Mouse (Mus musculus) heart, embryonic 10.5 days (tissue): ENCODE results near the gene Hoxa9. TPM values are rescaled to one million over a fixed set of nuclear protein-coding genes. Genes with fewer than 3 reads are reported as not detected.
A peak's percentile ranks its signal among the peaks of the same experiment; 100 is the strongest.

ENCODE experiments used
- DNase-seq: peaks from one replicate; pipeline ENCODE4 v3.0.0-alpha.2; 2017; ENCODE audit warnings: low spot score
- H3K27ac ChIP-seq: fragments of 300-500 bp; sonication (generic); 2 replicates; pipeline ENCODE4 v1.5.1; 2016; ENCODE audit warnings: mild to moderate bottlenecking
- H3K27me3 ChIP-seq: fragments of 300-500 bp; sonication (generic); 2 replicates; pipeline ENCODE4 v1.6.1; 2016; ENCODE audit warnings: mild to moderate bottlenecking; ENCODE audit not compliant: poor library complexity, insufficient read depth, severe bottlenecking
- H3K36me3 ChIP-seq: fragments of 300-500 bp; sonication (generic); 2 replicates; pipeline ENCODE4 v1.6.1; 2016; ENCODE audit warnings: mild to moderate bottlenecking, moderate library complexity
- H3K4me1 ChIP-seq: fragments of 300-500 bp; sonication (generic); 2 replicates; pipeline ENCODE4 v1.6.1; 2016; ENCODE audit warnings: mild to moderate bottlenecking
- H3K4me3 ChIP-seq: fragments of 300-500 bp; sonication (generic); 2 replicates; pipeline ENCODE4 v1.5.1; 2016; ENCODE audit warnings: mild to moderate bottlenecking, moderate library complexity
- H3K9me3 ChIP-seq: fragments of 300-500 bp; sonication (generic); 2 replicates; pipeline ENCODE4 v1.6.1; 2016; ENCODE audit warnings: mild to moderate bottlenecking, moderate library complexity
- WGBS: fragments of 180-500 bp; shearing (Covaris S2); methylation state at CpG from one replicate; pipeline ENCODE4 v1.1.7; 2016; 5-methylcytosine and 5-hydroxymethylcytosine counted together
- polyA plus RNA-seq: library from polyadenylated mRNA; unstranded; fragments of >200 nt; fragmentation: Nextera tagmentation; extraction: Ambion mirVana; gene quantifications from 2 replicates; pipeline ENCODE4 v1.2.1, GENCODE M21; 2016

Hoxa9 gene
- polyA plus RNA-seq, 1 experiment from 2014 or later: 5.6 TPM

DNA sequence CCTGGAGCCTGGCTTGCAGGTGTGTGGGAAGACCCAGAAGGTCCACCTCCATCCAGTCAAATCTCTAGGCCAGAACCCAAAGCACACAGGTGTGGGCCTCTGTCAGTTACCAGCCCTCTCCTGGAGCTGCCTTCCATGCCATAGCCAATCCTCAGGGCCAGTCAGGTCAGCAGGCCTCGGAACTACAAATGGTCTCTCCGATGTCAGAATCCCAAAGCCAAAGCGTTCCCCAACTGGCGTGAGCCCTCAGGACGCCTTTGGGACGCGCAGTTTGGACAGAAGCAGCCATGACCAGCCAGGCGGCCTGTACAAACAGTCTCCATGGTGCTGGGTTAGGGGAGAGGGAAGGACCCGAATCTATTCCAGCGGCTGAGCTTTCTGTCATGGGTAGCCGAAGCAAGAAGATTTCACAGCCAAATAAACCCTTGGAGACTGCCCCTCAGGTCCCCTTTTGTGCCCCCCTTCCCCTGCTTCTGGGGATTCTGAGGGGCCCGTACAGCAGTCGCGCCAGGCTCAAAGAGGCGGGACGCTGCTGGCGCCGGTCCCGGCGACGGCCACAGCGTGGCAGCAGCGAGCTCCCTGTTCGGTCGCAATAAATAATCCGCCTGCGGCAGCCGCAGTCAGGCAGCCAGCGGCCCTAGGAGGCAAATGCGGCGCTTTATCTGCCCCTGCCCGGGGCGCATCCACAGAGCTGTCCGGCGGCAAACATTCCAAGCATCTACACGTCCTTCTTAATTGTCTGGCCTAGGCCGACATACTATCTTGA lies 19.5 kb downstream of the Hoxa9 start:
- 1% methylated on average over 37 of the region's 37 CpGs for WGBS
- H3K4me3 ChIP-seq: peak overlapping the region; percentile 31; the same call in 1 of the 2 replicates
- peak; percentile 78 for DNase-seq
- peaks cover 30% of the 10 kb centered on the region for H3K4me1 ChIP-seq
- H3K27ac ChIP-seq: no peak overlapping the region
- peaks cover 100% of the 10 kb centered on the region for H3K27me3 ChIP-seq
- no peaks in the 10 kb centered on the region for H3K36me3 ChIP-seq
- no peaks in the 10 kb centered on the region for H3K9me3 ChIP-seq

- Histone ChIP-seq H3K4me3 (no peak overlapping the region), H3K36me3 (no peaks in the 10 kb centered on the region), H3K4me1 (peaks cover 33% of the 10 kb centered on the region), H3K27ac (no peak overlapping the region), H3K27me3 (peaks cover 100% of the 10 kb centered on the region), H3K9me3 (no peaks in the 10 kb centered on the region)
- DNase-seq: no peak
- WGBS: 7% methylated on average over 12 of the region's 12 CpGs
Observed at GRCm38 (mm10) chr6:52209685-52210046, 21.2 kb downstream of the Hoxa9 start.

DNA sequence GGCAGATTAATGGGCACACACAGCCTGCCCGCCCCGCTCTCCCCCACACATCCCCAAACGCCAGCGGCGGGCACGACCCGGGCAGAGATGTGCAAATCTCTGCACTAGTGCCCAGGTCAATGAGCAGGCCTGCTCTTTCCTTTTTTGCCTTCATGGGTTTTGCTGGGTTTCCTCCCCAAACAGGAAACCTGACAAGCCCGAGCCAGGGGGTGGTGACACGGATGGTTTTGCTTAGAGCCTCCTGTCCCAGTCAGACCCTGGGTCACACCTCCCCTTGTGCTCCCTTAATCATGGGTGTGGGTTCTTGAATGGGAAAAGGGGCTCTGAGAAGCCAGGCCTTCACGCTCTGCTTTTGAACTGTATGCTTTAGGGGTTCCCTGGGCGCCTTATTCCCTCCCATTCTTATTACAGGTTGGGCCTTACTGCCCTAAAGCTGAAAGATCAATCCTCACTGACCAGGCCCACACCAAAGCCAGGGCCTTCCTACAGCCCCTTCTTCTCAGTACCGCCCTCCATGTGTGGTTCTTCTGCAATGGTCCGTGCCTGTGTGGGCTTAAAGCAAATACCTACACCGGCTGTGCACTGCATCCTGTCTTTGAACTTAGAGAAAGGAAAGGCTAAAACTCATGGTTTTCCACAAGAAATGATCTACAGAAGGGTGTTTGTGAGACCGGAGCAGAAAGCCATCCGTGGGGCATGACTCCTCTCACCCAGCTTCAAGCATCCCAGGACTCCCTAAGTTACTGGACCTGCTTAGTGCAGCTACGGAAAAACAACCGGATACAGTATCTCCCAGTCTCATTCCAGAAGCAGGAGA lies 21.8 kb downstream of the Hoxa9 start:
- peaks cover 39% of the 10 kb centered on the region for H3K4me1 ChIP-seq
- peaks cover 100% of the 10 kb centered on the region for H3K27me3 ChIP-seq
- H3K27ac ChIP-seq: no peak overlapping the region
- no peaks in the 10 kb centered on the region for H3K36me3 ChIP-seq
- 4% methylated on average over 18 of the region's 18 CpGs for WGBS
- H3K4me3 ChIP-seq: peak overlapping the region; percentile 39
- H3K9me3 ChIP-seq: no peaks in the 10 kb centered on the region
- DNase-seq: peak; percentile 71

GRCm38 (mm10) chr6:52208072-52208867 lies 22.6 kb downstream of the Hoxa9 start, which contains the start of gene Hoxa6:
TSS of gene Hoxa6 (minus strand) at chr6:52208722.
- no peak within 1 kb of the TSS for H3K27ac ChIP-seq
- DNase-seq: peak; percentile 75
- no peaks in the 10 kb centered on the region for H3K36me3 ChIP-seq
- H3K27me3 ChIP-seq: peaks cover 100% of the 10 kb centered on the region
- peak within 1 kb of the TSS; percentile 39 for H3K4me3 ChIP-seq
- no peaks in the 10 kb centered on the region for H3K9me3 ChIP-seq
- WGBS: 1% methylated on average over 47 of the region's 47 CpGs
- peaks cover 47% of the 10 kb centered on the region for H3K4me1 ChIP-seq

- Histone ChIP-seq H3K27ac (no peak overlapping the region), H3K4me1 (peaks cover 44% of the 10 kb centered on the region), H3K9me3 (no peaks in the 10 kb centered on the region), H3K4me3 (no peak overlapping the region), H3K36me3 (no peaks in the 10 kb centered on the region), H3K27me3 (peaks cover 100% of the 10 kb centered on the region)
- no peak for DNase-seq
Observed at GRCm38 (mm10) chr6:52207684-52207976, 23.3 kb downstream of the Hoxa9 start.

GRCm38 (mm10) chr6:52206882-52207683 lies 23.8 kb downstream of the Hoxa9 start:
- WGBS: 4% methylated on average over 4 of the region's 4 CpGs
- H3K27me3 ChIP-seq: peaks cover 100% of the 10 kb centered on the region
- H3K4me1 ChIP-seq: peaks cover 42% of the 10 kb centered on the region
- H3K4me3 ChIP-seq: no peak overlapping the region
- no peaks in the 10 kb centered on the region for H3K9me3 ChIP-seq
- H3K36me3 ChIP-seq: no peaks in the 10 kb centered on the region
- no peak for DNase-seq
- H3K27ac ChIP-seq: no peak overlapping the region

- peaks cover 33% of the 10 kb centered on the region for H3K4me1 ChIP-seq
- peaks cover 100% of the 10 kb centered on the region for H3K27me3 ChIP-seq
- H3K9me3 ChIP-seq: no peaks in the 10 kb centered on the region
- peak overlapping the region; percentile 29; the same call in 1 of the 2 replicates for H3K4me3 ChIP-seq
- no peak overlapping the region; the same call in 1 of the 2 replicates for H3K27ac ChIP-seq
- 2% methylated on average over 55 of the region's 55 CpGs for WGBS
- H3K36me3 ChIP-seq: no peaks in the 10 kb centered on the region
- peak; percentile 75 for DNase-seq
Observed at GRCm38 (mm10) chr6:52205638-52206621, 25.0 kb downstream of the Hoxa9 start.

- WGBS: 2% methylated on average over 14 of the region's 14 CpGs
- H3K4me1 ChIP-seq: peaks cover 33% of the 10 kb centered on the region
- peaks cover 100% of the 10 kb centered on the region for H3K27me3 ChIP-seq
- H3K27ac ChIP-seq: no peak overlapping the region
- no peaks in the 10 kb centered on the region for H3K9me3 ChIP-seq
- DNase-seq: no peak
- H3K36me3 ChIP-seq: no peaks in the 10 kb centered on the region
- no peak overlapping the region for H3K4me3 ChIP-seq
Observed at GRCm38 (mm10) chr6:52205221-52205620, 25.7 kb downstream of the Hoxa9 start.

- Histone ChIP-seq H3K27ac (peak within 1 kb of the TSS; percentile 74), H3K9me3 (no peaks in the 10 kb centered on the region), H3K4me1 (peaks cover 33% of the 10 kb centered on the region), H3K4me3 (peak within 1 kb of the TSS; percentile 64), H3K27me3 (peaks cover 100% of the 10 kb centered on the region), H3K36me3 (no peaks in the 10 kb centered on the region)
- WGBS: under 1% methylated on average over 65 of the region's 65 CpGs
- no peak for DNase-seq
Observed at GRCm38 (mm10) chr6:52204050-52204752, 26.7 kb downstream of the Hoxa9 start, which contains the start of gene Hoxa5. TSS of gene Hoxa5 (minus strand) at chr6:52204587.

GRCm38 (mm10) chr6:52203371-52204049 lies 27.4 kb downstream of the Hoxa9 start:
- no peaks in the 10 kb centered on the region for H3K36me3 ChIP-seq
- H3K4me3 ChIP-seq: peak overlapping the region; percentile 64
- H3K9me3 ChIP-seq: no peaks in the 10 kb centered on the region
- H3K4me1 ChIP-seq: peaks cover 29% of the 10 kb centered on the region
- under 1% methylated on average over 46 of the region's 46 CpGs for WGBS
- peaks cover 100% of the 10 kb centered on the region for H3K27me3 ChIP-seq
- peak overlapping the region; percentile 74 for H3K27ac ChIP-seq
- DNase-seq: no peak

GRCm38 (mm10) chr6:52203121-52203370 lies 27.8 kb downstream of the Hoxa9 start:
- Histone ChIP-seq H3K9me3 (no peaks in the 10 kb centered on the region), H3K27me3 (peaks cover 100% of the 10 kb centered on the region), H3K4me3 (peak overlapping the region; percentile 64), H3K4me1 (peaks cover 24% of the 10 kb centered on the region), H3K36me3 (no peaks in the 10 kb centered on the region), H3K27ac (peak overlapping the region; percentile 74)
- WGBS: 0% methylated on average over 10 of the region's 10 CpGs
- DNase-seq: no peak
